Mouse (Mus musculus) thymus, adult 18-20 months (tissue): Measurements from ENCODE around the gene Gm3476.
"Not testable (repeated sequence)": the region's sequence is repeated elsewhere in the genome, so short reads cannot be mapped to it uniquely, and the experiment has no call there.

Source experiments
- DNase-seq, 2 experiments: peaks; one replicate each; pipeline ENCODE4 v3.0.0; 2022; ENCODE audit warnings: mixed read lengths in 2 of 2

The Gm3476 gene

DNA sequence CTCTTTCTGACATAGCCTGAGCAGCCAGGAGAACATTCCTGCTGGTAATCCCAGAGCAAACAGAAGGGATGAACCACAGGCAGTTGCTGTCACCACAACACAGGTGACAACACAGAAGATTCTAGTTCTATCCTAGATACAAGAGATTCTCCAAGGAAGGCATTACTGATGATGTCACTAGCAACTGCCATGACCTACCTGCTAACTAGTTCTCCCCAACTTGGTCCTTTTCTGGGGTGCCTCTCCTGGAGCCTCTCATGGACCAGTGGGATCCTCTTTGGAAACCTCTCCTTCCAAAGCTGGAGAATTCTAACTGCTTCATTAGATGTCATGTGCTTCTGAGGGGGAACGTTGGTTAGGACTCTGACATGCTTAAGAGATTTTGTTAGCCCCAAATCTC lies at the start of gene Gm3476:
Gm3476 (minus strand) TSS at position 101 of the 400 bp plus-strand sequence.
- not testable (repeated sequence) for DNase-seq

DNA sequence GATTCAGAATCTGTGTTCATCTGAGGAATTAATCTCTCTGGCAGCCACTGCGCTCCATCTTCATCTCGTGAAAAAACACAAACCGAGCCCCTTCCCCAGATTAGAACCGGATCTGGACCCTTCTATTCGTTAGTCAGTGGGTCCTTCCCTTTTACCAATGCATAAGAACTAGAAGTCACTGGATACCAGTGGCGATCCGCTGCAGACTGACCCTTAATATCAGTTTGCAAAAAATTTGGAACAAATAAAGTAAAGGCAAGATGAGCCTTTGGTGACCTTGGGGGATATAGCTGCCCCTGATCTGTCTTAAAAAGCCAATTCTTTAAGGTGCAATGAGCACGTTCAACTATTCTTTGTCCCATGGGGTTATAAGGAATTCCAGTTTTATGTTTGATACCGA lies 37.9 kb upstream of the Gm3476 start:
- not testable (repeated sequence) for DNase-seq

DNA sequence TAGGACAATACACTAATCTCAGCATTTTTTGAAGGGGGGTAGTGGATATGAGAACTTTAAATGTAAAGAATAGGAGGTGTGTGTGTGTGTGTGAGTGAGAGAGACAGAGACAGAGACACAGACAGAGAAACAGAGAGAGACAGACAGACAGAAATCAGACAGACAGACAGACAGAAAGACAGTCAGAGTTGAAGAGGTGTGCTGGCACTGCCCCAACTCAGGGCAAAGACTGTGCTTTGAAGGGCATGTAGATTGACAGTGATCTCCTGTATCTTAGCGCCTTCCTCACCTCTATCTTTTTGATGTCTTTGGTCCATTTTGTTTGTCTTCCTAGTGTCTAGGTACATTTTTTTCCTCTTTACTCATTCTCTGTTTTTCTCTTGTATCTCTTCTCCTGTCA lies 35.5 kb upstream of the Gm3476 start:
- DNase-seq, result not testable (repeated sequence)

DNA sequence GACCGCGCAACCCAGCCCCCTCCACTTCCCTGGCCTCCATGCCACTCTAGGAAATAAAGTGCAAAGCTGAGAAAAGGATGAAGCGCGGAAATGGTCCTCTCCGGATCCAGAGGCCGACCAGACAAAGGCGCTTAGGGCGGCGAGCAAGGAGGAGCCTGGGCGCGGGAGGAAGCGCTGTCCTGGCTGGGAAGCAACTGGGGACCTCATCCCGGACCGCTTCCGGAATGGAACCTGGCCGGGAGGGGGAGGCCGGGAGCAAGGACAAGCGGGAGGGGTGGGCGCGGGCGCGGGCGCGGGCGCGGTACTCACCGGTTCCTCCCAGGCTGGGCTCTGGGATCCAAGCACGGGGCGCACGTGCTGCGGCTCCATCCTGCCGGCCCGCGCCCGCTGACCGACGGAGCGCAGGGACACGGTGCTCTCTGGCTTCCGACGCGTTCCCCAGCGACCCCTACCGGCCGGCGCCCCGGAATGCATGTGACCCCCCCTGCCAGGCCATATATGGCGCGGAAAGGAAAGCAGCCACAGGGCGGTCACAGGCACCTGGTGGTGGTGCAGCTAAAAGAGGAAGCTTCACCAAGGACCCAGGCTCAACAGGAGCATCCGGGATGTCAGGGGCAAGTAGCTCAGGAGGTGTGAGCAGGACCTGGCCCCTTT lies 17.2 kb downstream of the Gm3476 start, which contains the start of gene Gm3468:
Gm3468 (minus strand) TSS at position 394 of the 654 bp plus-strand sequence.
- peak; percentile 7 to 8 for DNase-seq

DNA sequence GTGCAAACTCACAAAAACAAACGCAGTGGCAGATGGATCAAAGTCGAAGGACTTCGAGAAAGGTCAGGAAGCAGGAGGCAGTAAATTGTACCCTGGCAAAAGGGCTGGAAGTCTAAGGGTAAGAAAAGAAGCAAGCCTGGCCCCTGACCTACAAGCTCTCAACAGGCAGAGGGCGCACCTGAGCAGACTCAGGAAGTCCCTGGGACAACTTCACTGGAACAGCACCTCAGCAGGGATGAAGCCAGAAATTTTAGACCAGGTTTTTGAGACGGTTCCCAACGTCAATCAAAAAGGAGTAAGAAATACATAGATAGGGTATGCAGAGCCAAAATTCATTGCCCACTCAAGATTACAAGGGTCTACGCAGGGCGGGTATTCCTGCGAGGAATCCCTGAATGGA lies 18.1 kb downstream of the Gm3476 start:
- not testable (repeated sequence) for DNase-seq

DNA sequence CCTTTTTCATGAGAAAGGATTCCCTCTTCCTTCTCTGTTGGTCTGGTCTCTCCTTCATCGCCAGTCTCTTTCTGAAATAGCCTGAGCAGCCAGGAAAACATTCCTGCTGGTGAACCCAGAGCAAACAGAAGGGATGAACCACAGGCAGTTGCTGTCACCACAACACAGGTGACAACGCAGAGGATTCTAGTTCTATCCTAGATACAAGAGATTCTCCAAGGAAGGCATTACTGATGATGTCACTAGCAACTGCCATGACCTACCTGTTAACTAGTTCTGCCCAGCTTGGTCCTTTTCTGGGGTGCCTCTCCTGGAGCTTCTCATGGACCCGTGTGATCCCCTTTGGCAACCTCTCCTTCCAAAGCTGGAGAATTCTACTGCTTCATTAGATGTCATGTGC lies 31.8 kb downstream of the Gm3476 start, which contains the start of gene Gm8206:
Gm8206 (minus strand) TSS at position 101 of the 400 bp plus-strand sequence.
- DNase-seq, result not testable (repeated sequence)

DNA sequence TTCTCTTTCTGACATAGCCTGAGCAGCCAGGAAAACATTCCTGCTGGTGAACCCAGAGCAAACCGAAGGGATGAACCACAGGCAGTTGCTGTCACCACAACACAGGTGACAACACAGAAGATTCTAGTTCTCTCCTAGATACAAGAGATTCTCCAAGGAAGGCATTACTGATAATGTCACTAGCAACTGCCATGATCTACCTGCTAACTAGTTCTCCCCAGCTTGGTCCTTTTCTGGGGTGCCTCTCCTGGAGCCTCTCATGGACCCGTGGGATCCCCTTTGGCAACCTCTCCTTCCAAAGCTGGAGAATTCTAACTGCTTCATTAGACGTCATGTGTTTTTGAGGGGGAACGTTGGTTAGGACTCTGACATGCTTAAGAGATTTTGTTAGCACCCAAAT lies 67.4 kb downstream of the Gm3476 start, which contains the start of gene Gm6337:
Gm6337 (minus strand) TSS at position 101 of the 400 bp plus-strand sequence.
- DNase-seq, result not testable (repeated sequence)
